Mouse (Mus musculus) c-Kit-positive CD71-positive TER-119-positive erythroid progenitor cells, embryonic 14.5 days (primary cell): Measurements from ENCODE around the gene Hmox2.
"Not testable (repeated sequence)": the region's sequence is repeated elsewhere in the genome, so short reads cannot be mapped to it uniquely, and the experiment has no call there.

Experiments used
- DNase-seq: peaks from one replicate; pipeline ENCODE4 v3.0.0-alpha.2; 2013; ENCODE audit warnings: low spot score

Hmox2 gene

DNA sequence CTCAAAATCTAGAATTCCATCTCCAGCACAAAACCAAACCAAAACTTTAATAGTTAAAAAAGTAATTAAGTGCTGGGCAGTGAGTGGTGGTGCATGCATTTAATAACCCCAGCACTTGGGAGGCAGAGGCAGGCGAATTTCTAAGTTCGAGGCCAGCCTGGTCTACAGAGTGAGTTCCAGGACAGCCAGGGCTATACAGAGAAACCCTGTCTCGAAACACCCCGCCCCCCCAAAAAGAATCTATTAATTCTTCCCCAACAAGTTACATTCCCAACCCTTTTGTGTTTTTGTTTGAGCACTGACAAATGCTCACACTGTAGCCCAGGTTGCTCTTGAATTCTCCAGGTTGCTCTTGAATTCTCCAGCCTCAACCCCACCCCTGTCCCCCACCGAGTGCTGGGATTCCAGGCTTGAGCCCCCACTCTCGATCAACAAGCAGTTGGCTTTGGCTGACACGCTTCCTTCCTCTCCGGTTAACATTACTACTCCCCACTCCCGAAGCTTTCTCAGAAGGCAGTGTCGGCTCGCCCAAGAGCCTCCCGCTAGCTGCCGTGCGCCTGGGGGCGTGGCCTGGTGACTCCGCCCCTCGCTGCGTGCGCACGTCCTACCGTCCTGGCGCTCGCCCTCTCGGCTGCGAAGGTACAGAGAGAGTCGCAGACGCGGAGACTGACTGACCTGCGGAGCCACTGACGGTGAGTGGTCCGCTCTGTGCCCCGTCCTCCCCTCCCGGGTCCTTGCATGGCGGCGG is at the start of gene Hmox2:
Hmox2 (plus strand) TSS at position 582 of the 748 bp plus-strand sequence.
- DNase-seq = peak; percentile 90

DNA sequence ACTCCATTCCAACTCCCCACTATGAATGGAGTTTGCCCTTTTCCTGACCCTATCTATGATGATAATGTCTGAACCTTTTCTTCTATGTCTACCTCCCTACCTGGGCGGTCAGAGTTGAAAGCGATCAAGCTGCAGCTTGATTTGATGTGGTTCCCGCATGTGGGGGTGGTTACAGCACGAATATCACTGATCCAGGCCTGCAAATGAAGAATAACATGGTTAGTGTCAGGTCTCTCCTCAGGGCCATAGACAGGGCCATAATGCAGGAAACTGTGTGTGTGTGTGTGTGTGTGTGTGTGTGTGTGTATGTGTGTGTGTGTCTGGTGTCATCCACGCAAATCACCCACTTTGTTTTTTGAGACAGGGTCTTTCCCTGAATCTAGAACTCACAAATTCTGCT is 49.3 kb upstream of the Hmox2 start:
- DNase-seq = no peak

DNA sequence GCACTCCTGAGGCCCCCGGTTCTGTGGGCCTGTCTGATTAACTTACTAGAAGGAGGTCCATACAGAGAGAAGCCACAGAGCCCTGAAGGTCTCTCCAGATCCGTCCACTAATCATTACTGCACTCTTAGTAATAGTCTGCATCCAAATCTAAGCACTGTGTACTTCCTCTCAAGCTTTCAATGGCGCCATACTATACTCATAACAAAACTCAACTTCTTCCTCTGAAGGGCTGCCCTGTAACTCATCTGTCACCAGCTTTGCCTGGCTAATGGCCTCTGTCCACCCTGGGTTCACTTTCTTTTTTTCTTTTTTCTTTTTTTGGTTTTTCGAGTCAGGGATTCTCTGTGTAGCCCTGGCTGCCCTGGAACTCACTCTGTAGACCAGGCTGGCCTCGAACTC is 48.1 kb upstream of the Hmox2 start:
- DNase-seq = no peak

DNA sequence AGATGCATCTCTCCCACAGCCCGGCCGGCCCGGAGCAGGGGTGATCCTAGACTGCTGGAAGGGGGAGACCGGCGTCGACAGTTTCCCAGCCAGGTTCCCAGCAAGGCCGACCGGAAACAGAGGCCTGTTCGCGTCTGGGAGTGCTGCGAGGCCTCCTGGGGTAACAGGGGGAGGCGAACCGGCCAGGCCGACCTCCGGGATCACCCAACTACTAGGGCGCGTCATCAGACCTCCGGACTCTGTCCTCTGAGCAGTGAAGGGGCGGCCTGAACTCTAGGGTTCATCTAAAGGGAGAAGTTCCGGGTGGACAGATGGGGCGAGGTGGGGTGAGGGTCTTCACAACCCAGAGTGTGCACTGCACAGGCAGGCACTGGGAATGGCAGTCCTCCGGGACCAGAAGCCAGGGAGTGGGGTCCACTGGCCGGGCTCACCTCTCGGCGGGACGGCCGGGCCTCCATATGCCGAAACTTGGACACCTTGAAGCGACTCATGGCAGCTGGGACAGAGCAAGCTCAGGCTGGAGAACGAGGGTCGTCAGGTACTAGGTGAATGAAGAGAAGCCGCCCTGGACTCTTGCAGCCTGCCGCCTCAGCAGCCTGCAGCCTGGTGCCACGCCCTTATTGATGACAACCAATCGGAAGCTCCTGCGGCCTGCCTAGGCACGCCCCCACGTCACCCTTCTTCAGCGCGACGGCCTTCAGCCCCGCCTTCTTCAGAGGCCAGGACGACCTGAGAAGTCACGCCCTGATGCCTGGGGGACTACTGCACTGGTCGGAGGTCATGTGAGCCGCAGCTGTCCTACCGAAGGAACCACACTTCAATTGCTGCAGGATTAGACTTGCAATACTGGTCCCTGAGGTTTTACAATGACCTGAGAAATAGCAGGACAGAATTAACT is 46.8 kb upstream of the Hmox2 start, which contains the start of gene Coro7:
Coro7 (minus strand) TSS at position 657 of the 898 bp plus-strand sequence.
- DNase-seq = peak; percentile 93

DNA sequence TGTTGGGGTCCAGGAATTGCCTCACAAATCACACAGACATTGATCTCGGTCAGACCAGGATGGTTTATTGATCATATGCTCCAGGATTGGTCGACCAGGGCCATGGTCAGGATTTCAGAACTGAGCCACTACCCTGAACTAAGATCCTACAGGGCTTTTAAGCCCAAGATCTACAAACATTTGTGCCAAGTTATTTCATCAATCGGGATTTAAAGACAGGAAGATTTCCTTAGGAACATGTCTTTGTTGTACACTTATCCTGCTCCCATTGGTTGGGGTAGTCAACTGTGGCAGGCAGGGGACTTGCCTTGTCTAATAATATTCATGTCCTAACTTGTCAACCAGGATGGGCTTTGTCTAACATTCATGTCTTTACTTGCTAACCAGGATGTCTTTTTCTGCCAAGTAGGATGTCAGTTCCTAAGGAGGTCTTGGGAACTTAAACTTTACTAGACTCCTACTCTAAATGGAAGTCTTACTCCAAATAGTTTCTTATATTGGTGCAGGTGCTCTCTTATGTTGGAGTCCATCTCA is 45.2 kb upstream of the Hmox2 start:
- DNase-seq = not testable (repeated sequence)

DNA sequence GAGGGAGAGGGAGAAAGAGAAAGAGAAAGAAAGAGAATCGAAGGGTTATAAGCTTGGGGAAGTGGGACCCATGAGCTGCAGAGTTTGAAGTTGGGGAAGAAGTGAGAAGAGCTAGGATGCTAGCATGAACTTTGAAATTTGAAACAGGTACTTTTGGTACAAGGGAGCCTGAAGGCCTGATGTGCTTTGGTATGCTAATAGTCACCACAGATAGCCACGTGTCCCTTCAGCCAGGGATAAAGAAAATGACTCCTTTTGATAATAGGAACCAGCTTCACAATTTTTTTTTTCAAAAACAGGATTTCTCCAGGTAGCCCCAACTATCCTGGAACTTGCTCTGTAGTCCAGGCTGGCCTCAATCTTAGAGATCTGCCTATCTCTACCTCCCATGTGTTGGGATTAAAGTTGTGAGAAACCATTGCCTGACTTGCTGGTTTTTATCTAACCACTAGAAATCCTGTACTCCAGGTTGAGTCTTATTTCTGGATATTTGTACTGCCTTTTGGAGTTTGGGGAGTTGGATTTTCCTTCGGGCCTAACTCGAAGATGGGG is 43.5 kb upstream of the Hmox2 start:
- no peak for DNase-seq

DNA sequence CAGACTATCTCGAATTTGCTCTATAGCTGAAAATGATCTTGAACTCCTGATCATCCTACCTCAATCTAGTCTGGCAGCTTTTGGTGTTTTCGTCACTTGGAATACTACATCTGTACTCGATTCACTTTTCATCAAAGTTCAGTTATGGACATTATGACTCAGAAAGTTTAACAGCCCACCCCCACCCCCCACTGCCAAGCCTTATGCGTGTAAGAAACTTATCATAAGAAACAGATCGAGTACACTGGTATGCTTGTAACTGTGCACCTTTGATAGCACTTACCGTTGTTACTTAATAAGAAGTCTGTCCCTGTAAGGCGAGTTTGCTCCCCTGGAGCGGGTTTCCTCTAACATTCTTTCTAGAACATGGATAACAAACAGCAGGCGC is 43.0 kb upstream of the Hmox2 start:
- DNase-seq = peak; percentile 68

DNA sequence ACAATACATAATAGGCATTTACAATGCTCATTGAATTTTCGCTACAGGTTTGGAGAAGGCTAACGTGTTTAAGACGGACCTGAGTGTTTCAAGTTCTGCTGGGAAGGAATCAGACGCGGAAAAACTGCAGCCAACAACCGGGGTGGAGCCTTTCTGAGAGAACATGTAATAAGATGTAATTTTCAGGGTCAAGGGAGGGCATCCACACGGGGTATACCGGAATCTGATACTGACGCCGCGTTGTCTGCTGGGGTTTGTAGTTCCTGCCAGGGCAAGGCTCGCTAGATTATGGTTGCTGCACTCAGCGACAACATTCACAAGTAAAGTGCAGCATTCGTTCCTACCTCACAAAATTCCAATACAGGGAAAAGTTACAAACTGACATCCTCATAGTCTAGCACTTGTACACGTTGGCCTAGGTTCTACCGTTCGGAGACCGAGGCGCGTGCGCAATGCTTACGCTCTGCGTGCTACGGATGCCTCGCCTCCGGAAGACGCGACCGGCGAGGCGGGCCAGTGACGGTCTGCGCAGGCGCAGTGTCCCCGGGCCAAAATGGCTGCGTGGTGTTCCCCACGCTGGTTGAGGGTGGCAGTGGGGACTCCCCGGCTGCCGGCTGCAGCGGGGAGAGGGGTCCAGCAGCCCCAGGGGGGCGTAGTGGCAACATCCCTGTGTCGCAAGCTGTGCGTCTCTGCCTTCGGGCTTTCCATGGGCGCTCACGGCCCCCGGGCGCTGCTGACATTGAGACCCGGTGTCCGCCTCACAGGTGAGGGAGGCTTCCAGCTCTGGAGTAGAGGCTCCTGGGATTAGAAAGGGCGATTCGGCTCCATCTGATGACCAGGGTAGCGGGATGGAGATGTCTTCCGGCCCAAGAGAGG is 42.3 kb upstream of the Hmox2 start:
- DNase-seq = peak; percentile 94

DNA sequence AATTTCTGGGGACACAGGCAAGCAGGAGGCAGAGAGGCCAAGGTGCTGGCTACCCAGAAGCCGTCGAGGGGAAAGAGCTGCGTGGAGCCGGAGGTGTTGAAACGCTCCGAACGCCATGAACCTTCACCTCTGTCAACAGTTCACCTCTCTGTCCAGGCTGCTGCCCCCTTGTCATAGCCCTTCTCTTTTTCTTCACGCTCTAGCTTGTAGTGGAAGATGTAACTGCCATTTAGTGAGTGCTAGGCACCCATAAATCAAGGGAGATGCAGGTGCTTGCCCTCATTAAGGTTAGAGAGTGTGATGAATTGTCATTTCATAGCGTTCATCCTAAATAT is 41.7 kb upstream of the Hmox2 start:
- peak; percentile 51 for DNase-seq

DNA sequence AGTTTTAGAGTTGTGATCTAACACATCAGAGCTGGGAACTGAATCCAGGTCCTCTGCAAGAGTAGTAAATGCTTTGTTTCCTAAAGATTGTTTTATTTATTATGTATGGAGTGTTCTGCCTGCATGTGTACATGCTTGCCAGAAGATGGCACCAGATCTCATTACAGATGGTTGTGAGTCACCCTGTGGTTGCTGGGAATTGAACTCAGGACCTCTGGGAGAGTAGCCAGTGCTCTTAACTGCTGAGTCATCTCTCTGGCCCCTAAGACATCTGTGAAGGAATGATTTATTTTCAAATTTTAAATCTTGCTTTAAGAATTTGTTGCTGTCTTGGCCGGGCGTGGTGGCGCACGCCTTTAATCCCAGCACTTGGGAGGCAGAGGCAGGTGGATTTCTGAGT is 36.8 kb upstream of the Hmox2 start:
- DNase-seq = not testable (repeated sequence)

DNA sequence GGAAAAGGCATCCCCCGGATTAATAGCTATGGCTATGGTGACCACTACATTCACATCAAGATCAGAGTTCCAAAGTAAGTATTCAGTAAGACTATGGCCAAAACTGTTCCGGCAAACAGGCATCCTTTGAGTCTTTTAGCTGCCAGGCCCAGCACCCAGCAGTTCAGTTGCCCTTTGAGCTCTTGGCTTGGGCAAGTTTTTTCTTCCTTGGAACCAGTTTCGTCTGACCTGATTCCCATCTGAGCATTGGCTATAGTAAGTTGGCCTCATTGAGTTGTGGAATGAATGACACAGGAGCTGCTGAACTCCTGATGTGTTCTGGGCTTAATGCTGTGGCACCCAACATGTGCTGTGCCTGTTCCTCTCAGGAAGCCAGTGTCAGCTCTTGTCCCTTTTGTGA is 24.9 kb upstream of the Hmox2 start:
- DNase-seq = no peak

DNA sequence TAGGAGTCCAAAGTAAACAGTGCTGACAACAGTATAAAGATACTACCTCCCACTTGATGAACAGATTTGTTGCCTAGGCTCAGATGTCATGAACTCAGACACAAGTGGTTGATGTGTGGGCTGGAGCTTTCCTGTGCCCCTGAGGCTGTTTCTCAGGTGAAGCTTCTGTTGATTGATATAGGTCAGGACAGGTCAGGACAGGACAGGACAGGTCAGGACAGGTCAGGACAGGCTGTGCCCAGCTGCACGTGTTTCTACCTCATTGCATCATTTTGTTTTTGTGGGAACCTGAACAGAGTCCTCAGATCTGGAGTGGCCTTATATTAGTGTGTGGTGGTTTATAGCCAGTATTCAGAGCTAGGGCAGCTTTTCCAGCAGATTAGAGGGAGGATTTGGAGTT is 23.5 kb upstream of the Hmox2 start:
- DNase-seq = no peak

DNA sequence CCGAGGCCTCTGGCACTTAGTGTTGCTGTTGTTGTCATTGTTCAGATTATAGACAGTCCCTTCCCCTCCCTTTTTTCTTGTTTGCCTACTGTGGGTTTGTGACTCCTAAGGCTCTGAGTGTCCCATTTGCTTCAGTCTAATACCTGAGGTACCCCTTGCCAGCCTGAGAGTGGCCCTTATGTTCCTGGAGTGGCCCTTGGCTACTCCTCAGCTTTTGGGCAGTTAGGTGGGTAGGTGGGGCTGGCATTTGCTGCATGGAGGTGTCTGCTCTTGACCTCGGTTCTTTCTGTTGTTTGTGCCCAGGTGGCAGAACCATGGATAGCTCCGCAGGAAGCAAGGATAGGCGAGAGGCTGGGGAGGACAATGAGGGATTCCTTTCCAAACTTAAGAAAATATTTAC is 20.6 kb upstream of the Hmox2 start:
- no peak for DNase-seq

DNA sequence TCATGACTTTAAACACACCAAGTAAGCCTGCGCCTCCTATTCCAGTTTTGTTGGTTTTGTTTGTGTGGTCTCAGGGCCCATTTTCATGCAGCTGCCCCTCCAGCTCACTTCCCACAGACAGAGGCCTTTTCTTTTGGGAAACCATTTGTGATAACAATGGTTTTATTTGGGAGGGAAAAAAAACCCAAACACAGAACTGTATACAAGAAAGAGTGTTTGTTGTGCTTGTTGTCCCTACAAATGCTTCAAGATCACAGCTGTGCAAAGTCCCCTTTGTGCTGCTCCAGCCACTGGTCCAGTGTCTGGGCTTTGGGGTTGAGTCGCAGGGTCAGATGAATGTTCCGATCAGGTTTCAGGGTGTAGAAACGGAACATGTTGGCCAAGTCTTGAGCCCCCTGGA is 15.0 kb upstream of the Hmox2 start:
- no peak for DNase-seq

DNA sequence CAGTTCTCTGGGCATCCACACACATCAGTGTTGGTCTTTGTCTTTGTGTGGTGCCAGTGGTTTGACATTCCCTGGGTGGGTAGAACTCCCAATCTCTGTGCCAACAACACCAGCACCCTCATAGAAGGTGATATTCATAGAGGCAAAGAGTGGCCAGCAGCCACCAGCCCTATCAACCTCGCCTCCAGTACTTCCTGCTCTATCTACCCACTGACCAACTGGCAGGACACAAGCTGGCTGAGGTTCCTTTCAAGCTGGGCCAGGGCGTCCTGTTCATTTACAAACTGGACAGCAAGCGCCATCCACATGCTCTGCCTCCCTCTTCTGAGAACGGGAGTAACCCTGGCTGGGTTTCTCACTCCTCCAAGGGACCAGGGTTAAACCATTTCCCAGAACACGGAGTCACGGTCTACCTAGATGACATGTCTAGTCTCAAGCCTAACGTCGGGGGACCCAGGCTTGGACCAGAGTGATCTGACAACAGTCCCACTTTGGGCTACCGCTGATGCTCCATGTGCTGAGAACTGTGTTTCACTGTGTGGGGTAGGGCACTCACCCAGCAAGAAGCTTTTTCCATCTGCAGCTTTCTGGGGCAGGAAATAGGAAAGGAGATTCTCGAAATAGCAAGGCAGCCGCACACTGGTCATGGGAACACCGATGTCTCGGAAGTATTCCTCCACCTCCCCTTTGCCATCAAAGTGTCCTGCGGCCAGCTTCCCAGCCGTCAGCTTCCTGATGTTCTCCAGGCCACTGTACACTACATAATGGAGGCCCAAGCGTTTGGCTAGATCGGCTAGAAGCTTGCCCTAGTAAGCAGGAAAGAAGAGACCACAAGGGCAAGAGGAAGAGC is 12.1 kb upstream of the Hmox2 start:
- no peak for DNase-seq

DNA sequence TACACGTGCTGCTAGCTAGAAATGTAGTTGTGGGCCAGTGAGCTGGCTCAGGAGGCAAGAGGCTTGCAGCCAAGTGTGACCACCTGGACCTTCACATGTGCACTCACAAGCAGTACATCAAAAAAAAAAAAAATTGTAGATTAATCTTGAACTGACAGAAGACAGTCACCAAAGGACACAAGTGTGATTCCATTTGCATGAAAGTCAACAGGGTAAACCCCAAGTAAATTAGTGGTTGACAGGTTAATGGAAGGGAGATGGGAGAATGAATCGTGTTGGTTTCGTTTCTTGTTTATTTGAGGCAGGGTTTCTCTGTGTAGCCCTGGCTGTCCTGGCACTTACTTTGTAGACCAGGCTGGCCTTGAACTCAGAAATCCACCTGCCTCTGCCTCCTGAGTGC is 8.3 kb upstream of the Hmox2 start:
- no peak for DNase-seq

DNA sequence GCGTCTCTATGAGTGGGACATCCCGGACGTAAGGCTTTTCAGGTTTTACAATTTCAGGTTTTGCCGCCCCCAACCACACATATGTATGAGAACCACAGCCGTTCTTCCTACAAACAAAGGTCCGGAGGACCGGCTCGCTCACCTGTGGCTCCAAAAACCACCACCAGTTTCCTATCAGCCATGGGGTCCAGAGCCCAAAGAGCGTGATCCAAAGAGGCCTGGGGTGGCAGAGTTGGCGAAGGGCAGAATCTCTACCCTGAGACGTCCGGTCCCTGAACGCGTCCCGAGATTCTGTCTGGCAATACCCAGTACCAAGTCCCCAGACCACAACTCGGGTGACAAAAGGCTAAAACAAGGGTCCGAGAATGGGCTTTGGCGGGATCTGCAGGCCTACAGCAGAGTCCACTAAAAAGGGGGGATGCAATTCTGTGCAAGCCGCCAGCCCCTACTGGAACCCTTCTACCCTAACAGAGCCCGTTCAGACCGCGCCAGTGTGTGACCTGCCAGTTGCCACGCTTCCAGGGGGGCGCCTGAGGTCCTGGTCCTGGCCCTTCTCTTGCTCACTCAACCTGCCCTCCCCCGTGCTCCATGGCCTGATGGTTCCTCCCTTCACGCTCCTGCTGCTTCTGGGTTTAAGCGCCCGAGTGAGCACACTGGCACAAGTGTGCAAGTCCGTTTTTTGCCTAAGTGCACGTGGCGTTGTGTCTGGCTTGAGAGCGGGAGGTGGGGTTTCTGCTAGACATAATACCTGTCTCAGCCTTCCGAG is 7.2 kb upstream of the Hmox2 start, which contains the start of gene Nmral1:
Nmral1 (minus strand) TSS at position 604 of the 766 bp plus-strand sequence.
- DNase-seq = peak; percentile 77

DNA sequence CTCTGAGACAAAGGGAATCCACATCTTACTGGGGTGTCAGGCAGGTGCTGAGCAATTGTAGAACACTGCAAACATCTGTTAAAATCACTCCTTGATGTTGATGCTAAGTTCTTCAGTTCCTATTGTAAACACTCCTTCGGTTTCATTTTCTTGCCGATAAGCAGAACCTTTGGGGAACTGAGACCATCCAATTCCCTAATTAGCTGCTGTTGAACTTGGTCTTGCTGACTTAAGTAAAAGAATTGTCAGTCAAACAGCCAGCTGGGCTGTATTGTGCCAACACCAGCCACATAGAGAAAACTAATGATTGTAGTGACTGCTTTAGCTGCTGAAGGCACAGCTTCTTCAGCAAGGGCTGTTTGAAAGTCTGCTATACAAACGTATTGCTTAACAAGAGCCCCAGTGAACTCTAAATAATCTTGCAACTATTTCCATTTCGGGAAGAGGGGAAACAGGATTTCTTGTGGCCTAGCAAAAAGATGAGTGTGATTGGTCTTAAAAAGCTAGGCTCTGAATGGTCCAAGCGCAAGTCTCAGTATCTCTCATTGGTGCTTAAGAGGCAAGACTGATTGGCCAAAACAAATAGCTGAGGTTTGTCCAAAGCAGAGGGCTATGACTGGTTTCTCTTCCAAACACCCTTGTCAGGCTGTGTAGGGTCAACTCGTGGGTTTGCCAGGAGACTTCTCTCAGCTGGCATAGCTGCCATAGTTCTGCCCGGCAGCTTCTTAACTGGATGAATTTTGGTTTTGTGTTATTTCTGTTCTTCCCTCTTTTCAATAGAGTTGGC is 3.8 kb upstream of the Hmox2 start:
- DNase-seq = no peak

DNA sequence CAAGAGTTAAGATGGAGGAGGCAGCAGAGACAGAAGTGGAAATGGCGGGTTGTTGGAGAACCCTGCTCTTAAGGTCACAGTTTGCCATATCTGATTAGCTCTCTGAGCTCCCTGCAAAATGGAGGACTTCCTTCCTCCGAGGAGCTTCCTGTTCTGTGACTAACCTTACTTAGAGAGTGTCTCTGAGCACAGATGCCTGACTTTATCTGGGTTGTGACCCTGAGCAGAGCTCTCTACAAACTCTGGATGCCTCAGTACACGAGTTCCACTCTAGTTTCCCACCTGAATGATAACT is 3.3 kb upstream of the Hmox2 start:
- no peak for DNase-seq
